Mouse (Mus musculus) intestine, postnatal 0 days (tissue): Measurements from ENCODE around the gene Atp2b1. TPM values are rescaled to one million over a fixed set of nuclear protein-coding genes. Genes with fewer than 3 reads are reported as not detected.
A peak's percentile ranks its signal among the peaks of the same experiment; 100 is the strongest.

Source experiments
- ATAC-seq: fragments of 200-750 bp; cut with Nextera tagmentation; 2 replicates; pipeline ENCODE4 v1.8.0; 2017; ENCODE audit warnings: mild to moderate bottlenecking, moderate TSS enrichment, moderate library complexity
- H3K27ac ChIP-seq: fragments of 300-500 bp; sonication (generic); 2 replicates; pipeline ENCODE4 v1.5.1; 2014; ENCODE audit warnings: mild to moderate bottlenecking, low read depth, low read length, moderate library complexity
- H3K27me3 ChIP-seq: fragments of 300-500 bp; sonication (generic); replicated peaks from 2 replicates; pipeline ENCODE4 v1.6.1; 2014; ENCODE audit warnings: low read length, mixed read lengths; ENCODE audit not compliant: control insufficient read depth, insufficient read depth
- H3K36me3 ChIP-seq: fragments of 300-500 bp; sonication (generic); 2 replicates; pipeline ENCODE4 v1.6.1; 2014; ENCODE audit warnings: mild to moderate bottlenecking, moderate library complexity; ENCODE audit not compliant: control insufficient read depth, insufficient read depth
- H3K4me1 ChIP-seq: fragments of 300-500 bp; sonication (generic); replicated peaks from 2 replicates; pipeline ENCODE4 v1.6.1; 2014; ENCODE audit warnings: antibody characterized with exemption, low read length, mixed read lengths; ENCODE audit not compliant: control insufficient read depth, insufficient read depth
- H3K4me2 ChIP-seq: fragments of 300-500 bp; sonication (generic); replicated peaks from 2 replicates; pipeline ENCODE4 v1.6.1; 2014; ENCODE audit warnings: low read depth, mild to moderate bottlenecking, moderate library complexity
- H3K4me3 ChIP-seq: fragments of 300-500 bp; sonication (generic); 2 replicates; pipeline ENCODE4 v1.5.1; 2014; ENCODE audit warnings: low read depth, low read length
- H3K9ac ChIP-seq: fragments of 300-500 bp; sonication (generic); 2 replicates; pipeline ENCODE4 v1.6.1; 2014; ENCODE audit warnings: mild to moderate bottlenecking, low read depth, low read length
- H3K9me3 ChIP-seq: fragments of 300-500 bp; sonication (generic); 2 replicates; pipeline ENCODE4 v1.6.1; 2016; ENCODE audit warnings: mixed run types; ENCODE audit not compliant: control insufficient read depth
- CTCF ChIP-seq: sonication (generic); IDR thresholded peaks from 2 replicates; pipeline ENCODE4 v1.5.1; 2016; ENCODE audit warnings: low read depth, mild to moderate bottlenecking, control low read depth, antibody characterized with exemption, moderate library complexity
- WGBS: fragments of 180-500 bp; shearing (Covaris S2); extraction: QIAGEN DNeasy Blood & Tissue Kit; methylation state at CpG from one replicate; pipeline ENCODE4 v1.1.7; 2014; 5-methylcytosine and 5-hydroxymethylcytosine counted together
- polyA plus RNA-seq: library from polyadenylated mRNA; unstranded; fragments of >200 nt; fragmentation: Nextera tagmentation; extraction: Ambion mirVana; gene quantifications from 2 replicates; pipeline ENCODE4 v1.2.1, GENCODE M21; 2015

The Atp2b1 gene
- polyA plus RNA-seq, 1 experiment from 2014 or later = 179 TPM

DNA sequence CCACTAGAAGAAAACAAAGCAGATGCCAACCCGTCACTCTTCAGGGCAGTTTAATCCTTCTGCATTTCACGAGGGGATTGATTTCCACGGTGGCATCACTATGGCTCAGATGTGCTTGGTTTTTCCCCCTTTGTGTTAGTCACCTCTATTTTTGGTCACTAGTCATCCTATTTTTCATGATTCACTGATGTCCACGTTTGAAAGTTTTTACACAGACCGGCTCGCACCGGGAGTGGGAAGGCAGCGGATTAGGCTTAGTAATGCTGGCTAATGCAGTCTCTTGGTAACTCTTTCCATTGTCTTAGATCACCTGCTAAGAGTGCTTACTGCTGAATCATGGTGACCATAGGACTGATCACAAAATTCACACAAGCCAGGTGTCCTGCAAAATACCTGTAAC is 29.7 kb downstream of the Atp2b1 start:
- 87% methylated on average over 8 of the region's 8 CpGs for WGBS
- no peak overlapping the region for H3K27ac ChIP-seq
- H3K36me3 ChIP-seq = 0 out of 2 replicates have a peak, but pooled peaks cover 10% of the 10 kb centered on the region
- H3K4me3 ChIP-seq = no peak overlapping the region
- no peak for ATAC-seq
- no peaks in the 10 kb centered on the region for H3K9me3 ChIP-seq
- no peak for TF ChIP-seq CTCF
- no peaks in the 10 kb centered on the region for H3K27me3 ChIP-seq
- no peak overlapping the region for H3K9ac ChIP-seq
- no peak overlapping the region for H3K4me2 ChIP-seq
- peaks cover 2% of the 10 kb centered on the region; the same call in 1 of the 2 replicates for H3K4me1 ChIP-seq

DNA sequence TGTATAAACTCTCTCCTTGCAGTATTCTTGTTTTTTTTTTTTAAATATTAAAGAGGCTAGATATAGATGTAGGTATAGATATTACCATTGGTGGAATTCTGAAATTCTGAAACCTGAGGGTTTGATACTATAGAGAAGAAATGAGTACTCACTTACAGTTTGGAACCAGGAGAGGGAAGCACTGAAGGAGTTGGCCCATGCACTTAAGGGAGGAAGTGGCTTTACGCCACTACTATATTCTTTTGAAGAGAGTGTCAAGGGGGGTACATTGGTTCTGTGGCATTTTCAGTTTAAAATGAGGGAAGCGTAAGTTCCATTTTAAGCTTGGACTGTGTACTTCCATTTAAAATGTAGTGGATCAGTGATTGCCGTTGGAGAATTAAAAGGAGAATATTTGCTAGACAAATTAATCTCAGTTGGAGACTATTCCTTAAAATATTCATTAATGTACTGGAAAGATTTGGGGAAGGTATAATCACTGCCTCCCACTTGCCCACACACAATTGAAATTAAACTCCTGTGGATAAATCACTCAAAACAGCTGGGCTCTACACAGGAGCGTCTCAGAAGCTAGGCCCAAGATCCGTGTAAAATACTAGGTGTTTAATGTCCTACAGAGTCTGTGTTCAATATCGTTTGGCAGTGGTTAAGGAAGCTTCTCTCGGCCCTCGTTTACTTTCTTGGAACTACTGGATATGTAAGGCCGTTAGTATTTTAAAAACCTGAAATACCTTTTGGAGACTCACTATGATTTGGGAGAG is 32.0 kb downstream of the Atp2b1 start:
- ATAC-seq = no peak
- no peak overlapping the region for H3K9ac ChIP-seq
- peaks cover 7% of the 10 kb centered on the region for H3K4me1 ChIP-seq
- no peak overlapping the region for H3K27ac ChIP-seq
- no peaks in the 10 kb centered on the region for H3K27me3 ChIP-seq
- no peaks in the 10 kb centered on the region for H3K36me3 ChIP-seq
- no peak overlapping the region for H3K4me3 ChIP-seq
- H3K9me3 ChIP-seq = no peaks in the 10 kb centered on the region
- no peak overlapping the region for H3K4me2 ChIP-seq
- 68% methylated on average over 9 of the region's 9 CpGs for WGBS
- peak; percentile 24; the same call in 1 of the 2 replicates for TF ChIP-seq CTCF

DNA sequence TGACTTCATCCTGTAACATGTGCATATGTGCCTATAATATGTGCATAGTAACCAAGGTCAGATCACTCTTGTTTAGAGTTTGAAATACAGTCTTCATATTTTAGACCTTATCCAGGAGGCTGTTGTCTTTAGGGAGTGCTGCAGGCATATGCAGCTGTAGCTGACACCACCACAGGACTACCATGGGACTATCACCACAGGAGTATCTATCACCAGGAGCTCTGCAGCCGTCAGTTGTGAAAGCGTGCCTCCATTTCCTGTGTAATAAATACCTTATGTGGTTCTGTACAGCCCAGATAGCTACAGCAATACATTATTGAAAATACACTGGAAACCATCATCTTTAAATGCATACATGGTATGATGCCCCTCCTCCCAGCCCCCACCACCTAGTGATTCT is 33.0 kb downstream of the Atp2b1 start:
- H3K4me3 ChIP-seq = no peak overlapping the region

DNA sequence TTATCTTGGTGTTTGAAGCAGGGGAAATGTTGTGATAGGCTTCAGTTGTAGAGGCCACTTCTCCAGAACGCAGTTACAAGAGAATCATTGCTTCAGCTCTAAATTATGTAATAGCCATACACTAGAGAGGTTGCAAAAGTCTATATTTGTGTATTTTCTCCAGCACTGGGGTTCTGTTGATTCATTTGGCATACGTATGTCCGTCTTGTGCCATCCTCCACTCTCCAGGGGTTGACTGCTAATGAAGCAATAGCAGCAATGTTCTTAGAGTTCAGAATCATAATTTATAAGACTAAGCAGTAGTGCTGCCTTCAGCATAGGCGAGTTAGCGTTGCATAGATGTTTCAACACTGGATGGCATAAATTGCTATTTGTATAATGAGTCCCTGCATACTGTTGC is 33.9 kb downstream of the Atp2b1 start:
- Histone ChIP-seq H3K4me3 (no peak overlapping the region), H3K4me1 (peaks cover 11% of the 10 kb centered on the region), H3K9ac (no peak overlapping the region), H3K9me3 (no peaks in the 10 kb centered on the region), H3K27me3 (no peaks in the 10 kb centered on the region), H3K36me3 (no peaks in the 10 kb centered on the region), H3K27ac (no peak overlapping the region), H3K4me2 (no peak overlapping the region)
- ATAC-seq = no peak
- no peak for TF ChIP-seq CTCF
- WGBS = 70% methylated on average over 5 of the region's 5 CpGs

More for the DNA sequence above, 33.0 kb downstream of the Atp2b1 start:
- Histone ChIP-seq H3K9me3 (no peaks in the 10 kb centered on the region), H3K27me3 (no peaks in the 10 kb centered on the region), H3K4me1 (peaks cover 11% of the 10 kb centered on the region), H3K27ac (no peak overlapping the region), H3K36me3 (no peaks in the 10 kb centered on the region), H3K9ac (no peak overlapping the region), H3K4me2 (no peak overlapping the region)
- no peak for ATAC-seq
- 38% methylated on average over 2 of the region's 2 CpGs for WGBS
- no peak for TF ChIP-seq CTCF

DNA sequence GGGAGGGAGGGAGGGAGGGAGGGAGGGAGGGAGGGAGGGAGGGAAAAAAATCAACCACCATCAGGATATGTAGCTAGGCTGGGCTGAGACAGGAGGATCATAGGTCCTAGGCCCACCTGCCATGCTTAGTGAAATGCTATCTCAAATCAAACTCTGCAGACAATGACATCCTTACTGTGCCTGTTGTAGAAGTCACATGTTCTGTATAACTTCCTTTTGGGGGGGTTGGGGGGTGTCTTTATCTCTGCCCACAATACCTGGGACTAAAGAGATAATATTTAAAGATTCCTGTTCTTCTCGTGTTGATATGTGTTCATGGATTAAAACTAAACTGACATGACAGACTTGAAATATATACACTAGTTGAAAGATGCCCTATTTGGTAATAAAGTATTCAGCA is 35.5 kb downstream of the Atp2b1 start:
- TF ChIP-seq CTCF = no peak
- H3K4me2 ChIP-seq = no peak overlapping the region

DNA sequence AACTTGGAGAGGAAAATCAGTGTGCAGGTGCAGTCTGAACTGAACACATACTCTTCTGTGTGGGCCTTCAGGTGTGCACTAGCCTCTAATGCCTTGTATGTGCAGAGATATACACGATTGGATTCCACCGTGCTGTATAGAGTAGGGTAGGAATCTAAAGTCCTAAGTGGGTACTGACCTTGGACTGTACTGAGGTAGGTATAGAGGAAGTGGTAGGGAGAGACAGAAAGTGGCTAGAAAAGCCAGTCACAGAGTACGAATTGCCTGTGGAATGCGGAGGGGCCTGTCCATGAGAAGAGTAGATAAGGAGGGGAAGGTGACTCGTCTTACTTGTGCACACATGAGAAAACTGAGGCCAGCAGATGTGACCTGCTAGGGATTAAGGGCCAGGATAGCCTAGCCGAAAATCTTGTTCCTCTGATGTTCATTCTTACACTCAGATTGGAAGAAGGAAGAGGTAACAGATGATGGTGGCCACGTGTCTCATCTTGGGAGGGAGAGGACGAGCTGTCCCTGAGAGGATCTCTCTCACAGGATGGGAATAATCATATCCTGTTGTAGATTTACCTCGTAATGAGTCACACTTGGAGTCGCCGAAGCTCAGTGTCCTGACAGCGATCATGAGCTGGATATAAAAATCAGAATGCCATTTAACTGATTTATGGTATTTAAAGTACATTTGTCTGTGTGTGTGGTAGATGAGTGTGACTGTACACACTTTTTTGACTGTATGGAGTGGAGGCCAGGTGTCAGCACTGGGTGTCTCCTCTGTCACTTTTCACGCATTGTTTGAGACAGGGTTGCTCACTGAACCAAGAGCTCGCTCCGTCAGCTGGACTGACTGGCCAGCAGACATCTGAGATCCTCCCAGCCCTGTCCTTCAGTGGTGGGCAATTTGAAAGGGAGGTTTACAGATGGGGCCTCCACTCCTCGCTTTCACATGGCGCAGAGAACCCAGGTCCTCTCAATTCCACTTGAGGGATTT is 37.4 kb downstream of the Atp2b1 start:
- Histone ChIP-seq H3K4me3 (no peak overlapping the region), H3K27ac (no peak overlapping the region; the same call in 1 of the 2 replicates), H3K4me1 (peaks cover 11% of the 10 kb centered on the region), H3K9ac (no peak overlapping the region), H3K27me3 (no peaks in the 10 kb centered on the region), H3K4me2 (no peak overlapping the region), H3K36me3 (no peaks in the 10 kb centered on the region), H3K9me3 (no peaks in the 10 kb centered on the region)
- WGBS = 67% methylated on average over 17 of the region's 17 CpGs
- ATAC-seq = peak; percentile 33; the same call in 1 of the 2 replicates
- no peak for TF ChIP-seq CTCF

More for the DNA sequence above, 35.5 kb downstream of the Atp2b1 start:
- no peak for ATAC-seq
- 34% methylated on average over 1 of the region's 1 CpGs for WGBS
- no peaks in the 10 kb centered on the region for H3K9me3 ChIP-seq
- no peak overlapping the region for H3K4me3 ChIP-seq
- H3K9ac ChIP-seq = no peak overlapping the region
- H3K27me3 ChIP-seq = no peaks in the 10 kb centered on the region
- peaks cover 11% of the 10 kb centered on the region for H3K4me1 ChIP-seq
- H3K27ac ChIP-seq = no peak overlapping the region
- no peaks in the 10 kb centered on the region for H3K36me3 ChIP-seq
